Mouse (Mus musculus): Measurements from ENCODE around the gene Ripor1. TPM values are rescaled to one million over a fixed set of nuclear protein-coding genes. Genes with fewer than 3 reads are reported as not detected.
A peak's percentile ranks its signal among the peaks of the same experiment; 100 is the strongest.

Gene Ripor1
- total RNA-seq, 2 experiments from 2014 or later, result 25.9 to 32.9 TPM

DNA sequence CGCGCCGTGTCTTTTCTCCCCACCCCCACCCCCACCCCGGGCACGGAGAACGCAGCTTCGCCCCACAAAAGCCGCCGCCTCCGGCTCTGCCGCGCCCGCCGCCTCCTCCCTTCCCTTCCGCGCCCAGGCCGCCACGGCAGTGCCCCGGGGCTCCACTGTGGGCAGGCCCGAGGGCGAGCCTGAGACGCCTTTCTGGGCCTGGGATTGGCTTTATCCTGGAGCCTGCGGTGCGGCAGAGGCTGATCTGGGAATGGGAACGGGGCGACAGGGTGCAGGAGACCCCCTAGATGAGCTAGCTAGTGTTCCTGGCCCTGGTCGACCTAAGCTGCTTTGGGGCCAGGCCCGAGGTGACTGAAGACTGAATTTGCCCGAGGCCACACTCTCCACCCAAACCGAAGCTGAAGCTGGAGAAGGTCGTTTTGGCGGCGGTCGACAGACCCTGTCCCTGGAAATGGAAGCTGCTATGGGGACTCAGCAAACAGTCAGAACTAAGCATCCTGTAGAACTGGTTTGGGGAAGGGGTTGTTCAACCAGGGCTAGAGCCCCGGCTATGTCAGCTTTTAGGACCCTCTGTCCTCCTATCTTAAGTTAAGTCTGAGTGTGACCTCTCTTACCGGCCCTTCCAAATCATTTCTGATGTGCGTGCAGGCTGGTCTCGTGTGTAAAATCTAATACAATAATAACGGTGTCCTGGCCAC, 585 bp downstream of the Ripor1 start:
- peak; percentile 51 to 58 for DNase-seq (ENCODE audit: low spot score in 2 of 2)

- DNase-seq (ENCODE audit: low spot score in 2 of 2), result peak; percentile 77
Measured at GRCm38 (mm10) chr8:105606189-105607023, 1.4 kb downstream of the Ripor1 start.

DNA sequence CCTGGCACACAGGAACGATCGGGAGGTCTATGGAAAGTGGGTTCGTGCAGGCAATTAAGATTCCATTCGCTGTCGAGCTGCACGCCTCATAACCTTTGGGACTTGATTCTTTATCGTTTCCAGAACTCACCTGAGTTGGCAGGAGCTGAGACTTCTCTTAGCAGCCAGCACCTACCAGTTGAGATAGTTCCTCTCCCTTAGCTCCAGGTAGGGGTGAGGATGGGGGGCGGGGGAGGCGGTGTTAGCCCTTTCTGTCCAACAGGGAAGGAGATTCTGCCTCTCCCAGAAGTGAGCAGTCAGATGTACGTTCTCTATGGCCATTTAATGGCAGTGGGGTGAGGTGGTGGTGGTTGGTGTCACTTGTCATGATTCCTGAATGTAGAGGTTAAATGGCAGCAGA, 2.0 kb downstream of the Ripor1 start:
- no peak for DNase-seq (ENCODE audit: low spot score in 2 of 2)

- DNase-seq (ENCODE audit: low spot score in 2 of 2), result no peak
Measured at GRCm38 (mm10) chr8:105607684-105608083, 2.6 kb downstream of the Ripor1 start.

DNA sequence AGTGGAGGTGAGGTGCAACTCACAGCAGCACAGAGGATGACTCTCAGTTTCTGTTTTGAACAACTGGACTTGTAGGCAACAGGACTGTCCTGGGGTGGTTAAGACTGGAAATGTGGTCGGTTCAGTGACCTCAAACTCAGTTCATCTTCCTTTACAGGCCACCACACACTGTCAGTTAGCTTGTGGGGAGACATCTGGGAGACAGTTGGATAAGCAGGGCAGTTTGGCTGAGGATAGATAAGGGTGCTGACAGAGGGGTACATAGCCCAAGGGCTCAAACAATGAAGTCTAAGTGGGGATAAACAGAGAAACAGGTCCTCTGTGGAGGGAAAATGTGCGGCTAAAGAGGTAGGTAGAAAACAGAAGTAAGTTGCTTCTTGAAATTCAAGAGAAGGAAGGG, 4.3 kb downstream of the Ripor1 start:
- DNase-seq (ENCODE audit: low spot score in 2 of 2), result no peak

DNA sequence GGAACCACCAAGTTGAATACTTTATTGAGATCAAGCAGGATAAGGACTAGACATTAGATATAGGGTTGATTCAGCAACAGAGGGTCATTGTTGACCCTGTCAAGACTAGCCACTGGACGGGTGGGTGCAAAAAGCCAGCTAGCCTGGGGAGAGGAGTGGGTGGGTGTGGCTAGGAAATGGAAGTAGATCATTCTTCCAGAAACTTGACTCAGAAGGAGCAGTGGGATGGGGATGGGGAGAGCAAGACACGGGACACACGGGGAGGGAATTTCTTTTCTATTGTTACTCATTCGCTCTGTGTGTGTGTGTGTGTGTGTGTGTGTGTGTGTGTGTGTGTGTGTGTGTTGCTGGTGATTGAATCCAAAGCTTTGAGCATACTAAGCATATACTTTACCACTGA, 4.7 kb downstream of the Ripor1 start:
- no peak for DNase-seq (ENCODE audit: low spot score in 2 of 2)

DNA sequence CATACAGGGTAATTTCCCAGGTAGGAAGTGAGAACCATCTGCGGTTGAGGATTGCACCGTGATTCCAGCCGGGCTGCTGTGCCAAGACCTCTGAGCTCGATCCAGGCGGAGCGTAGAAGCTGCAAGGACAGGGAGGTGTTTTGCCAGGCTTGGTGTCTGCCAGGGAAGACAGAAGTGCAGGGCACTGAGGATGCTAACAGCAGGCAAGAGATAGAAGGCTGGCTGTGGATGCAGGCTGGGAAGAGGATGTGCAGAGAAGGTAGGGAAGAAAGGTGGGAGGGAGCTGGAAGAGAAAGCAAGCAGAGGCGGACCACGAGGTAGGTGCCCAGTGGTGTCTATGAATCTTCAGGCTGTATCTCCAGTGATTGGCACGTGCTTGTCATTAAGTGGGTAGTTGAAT, 6.8 kb downstream of the Ripor1 start:
- no peak for DNase-seq (ENCODE audit: low spot score in 2 of 2)

DNA sequence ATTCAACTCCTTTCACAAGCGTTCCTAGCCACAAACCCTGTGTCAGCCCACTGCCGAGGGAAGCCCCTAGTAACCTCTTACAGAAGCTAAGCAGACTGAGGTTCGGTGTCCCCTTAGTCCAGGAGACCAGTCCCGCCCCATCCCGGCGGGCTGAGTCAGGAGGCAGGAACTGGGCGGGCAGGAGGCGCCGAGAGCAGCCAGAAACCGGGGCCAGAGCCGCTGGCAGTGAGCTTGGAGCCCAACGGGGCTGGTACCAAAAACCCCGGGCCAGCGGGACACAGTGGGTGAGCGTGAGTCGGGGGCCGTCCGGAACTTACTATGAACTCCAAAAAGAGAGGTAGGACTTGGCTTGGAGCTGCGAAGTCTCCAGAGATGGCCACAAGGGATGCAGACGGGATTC, 8.0 kb downstream of the Ripor1 start:
- peak; percentile 49 to 72 for DNase-seq (ENCODE audit: low spot score in 2 of 2)

DNA sequence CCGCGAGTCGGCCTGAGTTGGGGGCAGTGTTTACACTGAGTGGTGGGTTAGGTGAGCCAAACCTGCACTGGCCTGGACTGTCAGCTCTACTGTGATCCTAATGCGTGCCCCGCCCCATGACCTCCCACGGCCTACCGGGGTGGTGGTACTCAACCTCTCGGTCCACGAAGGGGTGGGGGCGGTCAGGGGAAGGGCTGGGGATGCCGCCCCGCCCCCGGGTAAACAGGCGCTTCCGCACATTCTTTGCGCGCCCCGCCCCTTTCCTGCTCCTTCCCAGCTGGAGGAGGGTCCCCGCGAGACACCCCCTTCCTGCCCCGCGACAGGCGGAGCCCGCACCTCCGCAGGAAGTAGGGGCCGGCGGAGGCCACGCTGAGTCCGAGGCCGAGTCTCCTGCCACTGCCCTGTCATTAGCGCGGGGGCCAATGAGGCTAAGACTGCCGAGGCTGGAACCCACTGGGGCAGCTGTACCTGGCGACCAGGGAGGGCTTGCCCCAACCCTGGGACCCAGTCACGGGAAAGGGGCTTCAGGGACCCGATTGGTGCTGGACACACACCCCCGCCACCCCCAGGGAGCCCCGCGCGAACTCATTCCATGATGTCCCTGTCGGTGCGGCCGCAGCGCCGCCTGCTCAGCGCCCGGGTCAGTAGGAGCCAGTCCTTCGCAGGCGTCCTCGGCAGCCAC, 8.9 kb downstream of the Ripor1 start:
- DNase-seq (ENCODE audit: low spot score in 2 of 2), result peak; percentile 67 to 76

- no peak for DNase-seq (ENCODE audit: low spot score in 2 of 2)
Measured at GRCm38 (mm10) chr8:105615942-105616341, 10.9 kb downstream of the Ripor1 start.

DNA sequence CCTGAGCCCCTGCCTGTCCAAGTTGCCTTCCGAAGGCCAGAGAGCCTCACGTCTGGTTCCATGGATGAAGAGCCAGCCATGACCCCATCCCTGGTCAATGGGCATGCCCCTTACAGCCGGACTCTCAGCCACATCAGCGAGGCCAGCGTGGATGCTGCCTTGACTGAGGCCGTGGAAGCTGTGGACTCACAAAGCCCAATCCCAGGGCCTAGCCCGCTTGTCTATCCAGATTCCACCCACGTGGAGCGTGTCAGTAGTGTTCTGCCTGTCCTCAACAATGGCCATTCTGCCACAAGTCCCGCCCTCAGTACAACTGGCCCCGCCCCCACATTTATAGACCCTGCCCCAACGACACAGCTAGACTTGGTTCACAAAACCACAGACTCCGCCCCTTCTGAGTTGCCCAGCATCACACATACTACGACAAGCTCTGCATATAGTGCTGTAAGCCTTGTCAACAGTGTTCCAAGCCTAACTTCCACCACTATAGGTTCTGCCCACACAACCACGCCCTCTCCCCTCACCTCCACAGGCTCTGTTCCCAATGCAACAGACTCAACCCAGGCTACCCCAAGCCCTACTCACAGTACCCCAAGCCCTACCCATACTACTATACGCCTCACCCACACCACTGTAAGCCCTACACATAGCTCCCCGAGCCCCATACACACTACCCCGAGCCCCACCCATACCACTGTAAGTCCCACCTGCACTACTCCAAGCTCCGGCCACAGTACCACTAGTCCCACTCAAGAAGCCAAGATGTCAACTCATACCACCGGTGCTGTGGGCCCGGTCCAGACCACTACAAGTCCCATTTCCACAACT, 12.6 kb downstream of the Ripor1 start:
- DNase-seq (ENCODE audit: low spot score in 2 of 2), result no peak

- DNase-seq (ENCODE audit: low spot score in 2 of 2), result no peak
Measured at GRCm38 (mm10) chr8:105618279-105618634, 13.2 kb downstream of the Ripor1 start.

DNA sequence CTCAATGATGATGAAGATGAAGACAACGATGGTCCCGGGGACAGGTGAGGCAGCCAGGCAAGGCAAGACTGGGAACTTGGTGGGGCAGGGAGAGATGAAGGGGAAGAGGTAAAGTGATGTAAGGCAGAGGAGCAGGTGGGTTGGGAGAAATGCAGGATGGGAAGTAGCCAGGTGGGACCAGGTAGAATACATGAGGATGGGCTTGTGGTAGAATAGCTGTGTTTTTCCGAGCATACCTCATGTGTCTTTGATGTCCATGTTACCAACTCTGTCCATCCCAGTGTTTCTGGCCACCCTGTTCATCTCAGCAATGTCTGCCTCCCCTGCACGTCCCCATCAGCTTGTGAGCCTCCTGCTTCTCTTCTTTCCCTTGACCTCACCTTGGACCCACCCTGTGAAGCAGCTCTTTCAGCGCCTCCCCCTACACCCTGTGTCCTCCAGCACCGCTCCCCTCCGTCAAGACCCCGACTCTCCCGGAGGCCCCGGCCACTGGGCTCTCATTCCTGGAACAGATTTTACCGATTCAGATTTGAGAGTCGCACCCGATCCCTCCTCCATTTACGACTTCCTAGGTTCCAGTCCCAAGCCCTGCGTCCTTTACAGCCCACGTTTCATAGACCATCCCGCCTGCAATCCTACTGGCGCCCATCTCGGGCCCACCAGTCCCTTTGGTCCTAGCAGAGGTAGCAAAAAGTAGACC, 14.0 kb downstream of the Ripor1 start:
- DNase-seq (ENCODE audit: low spot score in 2 of 2), result no peak

- DNase-seq (ENCODE audit: low spot score in 2 of 2), result no peak
Measured at GRCm38 (mm10) chr8:105620211-105620610, 15.2 kb downstream of the Ripor1 start.

- no peak for DNase-seq (ENCODE audit: low spot score in 2 of 2)
Measured at GRCm38 (mm10) chr8:105620946-105621720, 16.1 kb downstream of the Ripor1 start.

GRCm38 (mm10) chr8:105621841-105622240, 16.8 kb downstream of the Ripor1 start:
- DNase-seq (ENCODE audit: low spot score in 2 of 2), result no peak

DNA sequence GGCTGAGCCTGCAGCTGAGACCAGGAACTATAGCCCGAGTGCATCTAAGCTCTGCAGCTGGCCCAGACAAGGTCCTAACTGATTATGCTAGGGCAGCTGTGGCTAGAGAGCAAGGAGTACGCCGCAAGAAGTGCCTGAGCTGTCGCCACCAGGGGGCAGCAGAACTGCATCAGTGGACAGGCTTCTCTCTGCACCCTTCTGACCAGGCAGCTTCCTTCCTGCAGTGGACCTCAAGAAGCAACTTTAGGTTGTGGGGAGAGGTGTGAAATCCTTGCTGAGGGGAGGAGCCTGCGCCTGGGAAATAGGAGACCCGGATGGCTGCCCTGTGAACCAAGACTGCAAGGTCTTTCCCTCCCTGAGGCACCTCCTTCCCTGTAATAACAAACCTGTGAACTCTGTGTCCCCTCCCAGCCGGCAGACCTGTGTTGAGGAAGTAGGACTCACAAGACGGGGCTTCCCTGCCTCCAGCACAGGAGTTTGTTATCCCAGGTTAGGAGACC, 17.4 kb downstream of the Ripor1 start:
- DNase-seq (ENCODE audit: low spot score in 2 of 2), result peak; percentile 89 to 95

DNA sequence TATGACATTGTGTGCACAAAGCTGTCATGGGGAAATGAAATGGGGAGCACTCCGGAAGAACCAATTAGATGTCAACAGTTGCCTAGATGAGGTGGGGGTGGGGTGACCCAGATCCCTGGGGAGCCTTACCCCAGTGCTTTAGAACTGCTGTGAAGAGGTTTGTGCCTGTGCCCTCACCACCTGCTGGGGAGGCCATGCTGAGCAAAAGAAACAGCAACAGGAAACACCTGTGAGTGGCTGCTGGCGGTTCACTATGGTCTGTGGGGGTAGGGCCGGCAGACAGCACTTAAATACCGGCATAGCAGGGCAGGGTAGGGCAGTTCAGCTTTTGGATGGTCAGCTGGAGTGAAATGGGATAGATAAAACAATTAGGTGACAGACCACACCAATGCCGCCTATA, 18.1 kb downstream of the Ripor1 start:
- DNase-seq (ENCODE audit: low spot score in 2 of 2), result no peak

GRCm38 (mm10) chr8:105623679-105624245, 18.7 kb downstream of the Ripor1 start:
- DNase-seq (ENCODE audit: low spot score in 2 of 2), result no peak
